Mouse (Mus musculus): ENCODE data around the gene Dbf4. TPM values are rescaled to one million over a fixed set of nuclear protein-coding genes. Genes with fewer than 3 reads are reported as not detected.

Gene Dbf4
- polyA plus RNA-seq, 1 experiment from 2014 or later: 27.3 TPM

Other genes starting within 250 kb of the Dbf4 start
- 2.8 and 3.2 TPM in 2 replicates for gene Adam22, start 54.6 kb downstream of the Dbf4 start, polyA plus RNA-seq (2015; fragmentation: Nextera tagmentation; extraction: Ambion mirVana)
- gene Slc25a40, start 134 bp upstream of the Dbf4 start, polyA plus RNA-seq (2015; fragmentation: Nextera tagmentation; extraction: Ambion mirVana): 8.2 and 8.4 TPM in 2 replicates
- gene Rundc3b, start 200.2 kb upstream of the Dbf4 start, polyA plus RNA-seq (2015; fragmentation: Nextera tagmentation; extraction: Ambion mirVana): 5.4 and 6.1 TPM in 2 replicates
- 9.0 and 11.9 TPM in 2 replicates for gene Abcb1a, start 237.4 kb upstream of the Dbf4 start, polyA plus RNA-seq (2015; fragmentation: Nextera tagmentation; extraction: Ambion mirVana)

Data from intestine, embryonic 16.5 days (tissue).